Mouse (Mus musculus): ENCODE measurements around the gene Slamf9.

DNA sequence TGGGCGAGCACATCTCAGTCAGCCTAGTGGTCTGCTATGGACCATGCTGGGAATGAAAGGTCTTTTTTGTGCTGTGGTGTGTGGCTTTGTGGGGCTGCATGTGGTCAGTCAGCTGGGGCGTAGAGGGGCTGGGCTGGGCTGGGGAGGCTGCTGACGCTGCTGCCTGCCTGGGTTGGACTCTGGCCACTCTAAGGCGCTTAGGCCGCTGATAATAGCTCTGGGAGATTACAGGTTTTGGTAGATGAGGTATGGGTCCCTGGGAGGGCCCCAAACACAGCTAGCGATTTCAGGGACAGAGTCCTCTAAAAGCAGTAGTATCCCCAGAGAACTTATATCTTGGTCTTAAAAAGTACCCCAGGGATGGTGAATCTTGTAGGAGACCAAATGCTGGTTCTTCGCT is 13.7 kb downstream of the Slamf9 start:
- TF ChIP-seq CTCF (IDR thresholded peaks at IDR 0.05; ENCODE audit: extremely low read depth, insufficient read depth, insufficient read length, insufficient replicate concordance) (no peak), POLR2A (IDR thresholded peaks at IDR 0.05; ENCODE audit: low read depth, low read length) (no peak)

All from spleen, adult 2 months (tissue).